Mouse (Mus musculus) heart, embryonic 12.5 days (tissue): ENCODE measurements around the gene Spen. TPM values are rescaled to one million over a fixed set of nuclear protein-coding genes. Genes with fewer than 3 reads are reported as not detected.

ENCODE experiments used
- ATAC-seq: fragments of 200-750 bp; cut with Nextera tagmentation; 2 replicates; pipeline ENCODE4 v1.8.0; 2017; ENCODE audit warnings: moderate TSS enrichment, moderate library complexity; ENCODE audit not compliant: insufficient number of reproducible peaks, low FRiP score
- H3K27ac ChIP-seq: fragments of 300-500 bp; sonication (generic); 2 replicates; pipeline ENCODE4 v1.5.1; 2016; ENCODE audit warnings: mild to moderate bottlenecking, moderate library complexity; ENCODE audit not compliant: poor library complexity, severe bottlenecking
- H3K27me3 ChIP-seq: fragments of 300-500 bp; sonication (generic); replicated peaks from 2 replicates; pipeline ENCODE4 v1.6.1; 2016; ENCODE audit warnings: mild to moderate bottlenecking, moderate library complexity
- H3K36me3 ChIP-seq: fragments of 300-500 bp; sonication (generic); 2 replicates; pipeline ENCODE4 v1.6.1; 2016; ENCODE audit warnings: mild to moderate bottlenecking, moderate library complexity
- H3K4me1 ChIP-seq: fragments of 300-500 bp; sonication (generic); replicated peaks from 2 replicates; pipeline ENCODE4 v1.6.1; 2016; ENCODE audit warnings: mild to moderate bottlenecking
- H3K4me2 ChIP-seq: fragments of 300-500 bp; sonication (generic); 2 replicates; pipeline ENCODE4 v1.6.1; 2016; ENCODE audit warnings: mild to moderate bottlenecking, moderate library complexity
- H3K4me3 ChIP-seq: fragments of 300-500 bp; sonication (generic); 2 replicates; pipeline ENCODE4 v1.5.1; 2016; ENCODE audit warnings: mild to moderate bottlenecking
- H3K9ac ChIP-seq: fragments of 300-500 bp; sonication (generic); 2 replicates; pipeline ENCODE4 v1.6.1; 2016; ENCODE audit warnings: mild to moderate bottlenecking, moderate library complexity
- H3K9me3 ChIP-seq: fragments of 300-500 bp; sonication (generic); replicated peaks from 2 replicates; pipeline ENCODE4 v1.6.1; 2016; ENCODE audit warnings: mild to moderate bottlenecking, moderate library complexity
- WGBS: fragments of 180-500 bp; shearing (Covaris S2); methylation state at CpG from one replicate; pipeline ENCODE4 v1.1.7; 2016; 5-methylcytosine and 5-hydroxymethylcytosine counted together
- polyA plus RNA-seq: library from polyadenylated mRNA; unstranded; fragments of >200 nt; fragmentation: Nextera tagmentation; extraction: Ambion mirVana; gene quantifications from 2 replicates; pipeline ENCODE4 v1.2.1, GENCODE M21; 2016

The Spen gene
- polyA plus RNA-seq, 1 experiment from 2014 or later, result 9.1 TPM

DNA sequence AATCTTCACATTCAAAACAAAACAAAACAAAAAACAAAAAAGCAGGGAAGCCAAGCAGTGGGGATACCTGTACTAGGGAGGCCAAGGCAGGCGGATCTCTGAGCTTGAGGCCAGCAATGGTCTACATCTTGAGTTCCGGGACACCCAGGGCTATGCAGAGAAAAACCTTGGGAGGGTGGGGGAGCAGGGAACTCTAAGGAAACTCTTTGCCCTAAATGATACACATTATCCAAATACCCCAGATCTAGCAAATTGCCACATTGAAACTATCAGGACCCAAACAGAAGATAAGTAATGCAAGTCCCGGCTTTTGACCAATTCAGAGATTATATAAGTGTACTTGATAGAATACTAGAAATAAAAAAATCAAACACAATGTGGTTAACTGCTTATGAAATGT, 5.2 kb upstream of the Spen start:
- no peaks in the 10 kb centered on the region for H3K36me3 ChIP-seq
- H3K27ac ChIP-seq, result no peak overlapping the region
- WGBS, result 78% methylated on average over 3 of the region's 3 CpGs

GRCm38 (mm10) chr4:141541851-141542250, 3.5 kb upstream of the Spen start:
- Histone ChIP-seq H3K4me3 (no peak overlapping the region), H3K27me3 (no peaks in the 10 kb centered on the region), H3K9me3 (no peaks in the 10 kb centered on the region), H3K4me1 (peaks cover 12% of the 10 kb centered on the region; the same call in 1 of the 2 replicates), H3K9ac (no peak overlapping the region), H3K36me3 (no peaks in the 10 kb centered on the region), H3K27ac (no peak overlapping the region), H3K4me2 (no peak overlapping the region)
- ATAC-seq, result no peak
- 45% methylated on average over 7 of the region's 7 CpGs for WGBS

More for the DNA sequence above, 5.2 kb upstream of the Spen start:
- H3K9me3 ChIP-seq, result no peaks in the 10 kb centered on the region
- H3K9ac ChIP-seq, result no peak overlapping the region
- no peak overlapping the region for H3K4me3 ChIP-seq
- ATAC-seq, result no peak
- no peaks in the 10 kb centered on the region for H3K27me3 ChIP-seq
- peaks cover 15% of the 10 kb centered on the region; the same call in 1 of the 2 replicates for H3K4me1 ChIP-seq
- no peak overlapping the region for H3K4me2 ChIP-seq

GRCm38 (mm10) chr4:141540844-141541243, 2.4 kb upstream of the Spen start:
- no peak overlapping the region for H3K27ac ChIP-seq
- H3K9ac ChIP-seq, result no peak overlapping the region
- no peaks in the 10 kb centered on the region for H3K9me3 ChIP-seq
- no peak overlapping the region for H3K4me2 ChIP-seq
- H3K4me3 ChIP-seq, result no peak overlapping the region
- H3K36me3 ChIP-seq, result no peaks in the 10 kb centered on the region
- no peak for ATAC-seq
- peaks cover 15% of the 10 kb centered on the region for H3K4me1 ChIP-seq
- H3K27me3 ChIP-seq, result no peaks in the 10 kb centered on the region
- WGBS, result 72% methylated on average over 3 of the region's 3 CpGs

GRCm38 (mm10) chr4:141539213-141539767, 893 bp upstream of the Spen start:
- Histone ChIP-seq H3K27ac (peak overlapping the region; percentile 99), H3K4me3 (peak overlapping the region; percentile 87), H3K4me1 (peaks cover 27% of the 10 kb centered on the region), H3K36me3 (no peaks in the 10 kb centered on the region), H3K9ac (peak overlapping the region; percentile 98), H3K27me3 (no peaks in the 10 kb centered on the region), H3K9me3 (no peaks in the 10 kb centered on the region), H3K4me2 (peak overlapping the region; percentile 98)
- WGBS, result 42% methylated on average over 12 of the region's 12 CpGs
- ATAC-seq, result no peak

DNA sequence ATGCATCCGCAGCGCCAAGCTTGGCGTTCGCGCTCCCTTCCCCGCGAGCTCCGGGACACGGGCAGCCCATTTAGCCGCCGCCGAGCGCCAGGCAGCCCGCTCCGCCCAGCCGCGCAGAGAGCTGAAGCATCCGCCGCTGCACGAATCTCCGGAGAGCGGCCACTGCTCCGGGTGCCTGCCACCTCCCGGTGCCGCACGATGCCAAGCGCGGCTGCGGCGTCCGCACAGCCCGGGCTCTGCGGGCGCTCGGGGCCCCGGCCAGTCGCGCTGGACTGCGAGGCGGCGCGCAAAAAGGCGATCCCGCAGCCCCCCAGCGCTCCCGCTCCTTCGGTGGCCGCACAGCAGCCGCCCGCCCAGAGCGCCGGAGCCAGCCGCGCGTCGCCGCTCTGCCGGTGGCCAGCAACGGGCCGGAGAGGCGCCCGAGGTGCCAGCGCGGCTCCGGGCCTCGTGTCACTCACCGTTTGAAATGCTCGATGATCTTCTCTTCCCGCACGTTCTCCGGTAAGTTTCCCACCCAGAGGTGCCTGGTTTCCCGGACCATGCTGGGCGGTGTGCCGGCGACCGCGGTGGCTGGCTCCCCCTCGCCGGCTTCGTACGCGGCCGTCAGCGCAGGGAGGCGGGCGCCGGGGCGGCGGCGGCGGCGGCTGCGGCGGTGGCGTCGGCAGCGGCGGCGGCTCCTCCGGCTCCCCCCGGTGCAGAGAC, 540 bp downstream of the Spen start:
- no peaks in the 10 kb centered on the region for H3K27me3 ChIP-seq
- 0 out of 2 replicates have a peak, but pooled peaks have one; percentile 1 for ATAC-seq
- peak overlapping the region; percentile 87 for H3K4me3 ChIP-seq
- H3K9me3 ChIP-seq, result no peaks in the 10 kb centered on the region
- peaks cover 39% of the 10 kb centered on the region for H3K4me1 ChIP-seq
- H3K36me3 ChIP-seq, result no peaks in the 10 kb centered on the region
- H3K4me2 ChIP-seq, result peak overlapping the region; percentile 98
- peak overlapping the region; percentile 99 for H3K27ac ChIP-seq
- under 1% methylated on average over 98 of the region's 101 CpGs for WGBS
- peak overlapping the region; percentile 98 for H3K9ac ChIP-seq

- Histone ChIP-seq H3K4me3 (peak overlapping the region; percentile 87), H3K9me3 (no peaks in the 10 kb centered on the region), H3K9ac (peak overlapping the region; percentile 98), H3K27me3 (no peaks in the 10 kb centered on the region), H3K4me2 (peak overlapping the region; percentile 98), H3K36me3 (no peaks in the 10 kb centered on the region), H3K27ac (peak overlapping the region; percentile 85), H3K4me1 (peaks cover 43% of the 10 kb centered on the region)
- ATAC-seq, result no peak
- WGBS, result under 1% methylated on average over 14 of the region's 14 CpGs
Observed at GRCm38 (mm10) chr4:141537226-141537610, 1.2 kb downstream of the Spen start.

DNA sequence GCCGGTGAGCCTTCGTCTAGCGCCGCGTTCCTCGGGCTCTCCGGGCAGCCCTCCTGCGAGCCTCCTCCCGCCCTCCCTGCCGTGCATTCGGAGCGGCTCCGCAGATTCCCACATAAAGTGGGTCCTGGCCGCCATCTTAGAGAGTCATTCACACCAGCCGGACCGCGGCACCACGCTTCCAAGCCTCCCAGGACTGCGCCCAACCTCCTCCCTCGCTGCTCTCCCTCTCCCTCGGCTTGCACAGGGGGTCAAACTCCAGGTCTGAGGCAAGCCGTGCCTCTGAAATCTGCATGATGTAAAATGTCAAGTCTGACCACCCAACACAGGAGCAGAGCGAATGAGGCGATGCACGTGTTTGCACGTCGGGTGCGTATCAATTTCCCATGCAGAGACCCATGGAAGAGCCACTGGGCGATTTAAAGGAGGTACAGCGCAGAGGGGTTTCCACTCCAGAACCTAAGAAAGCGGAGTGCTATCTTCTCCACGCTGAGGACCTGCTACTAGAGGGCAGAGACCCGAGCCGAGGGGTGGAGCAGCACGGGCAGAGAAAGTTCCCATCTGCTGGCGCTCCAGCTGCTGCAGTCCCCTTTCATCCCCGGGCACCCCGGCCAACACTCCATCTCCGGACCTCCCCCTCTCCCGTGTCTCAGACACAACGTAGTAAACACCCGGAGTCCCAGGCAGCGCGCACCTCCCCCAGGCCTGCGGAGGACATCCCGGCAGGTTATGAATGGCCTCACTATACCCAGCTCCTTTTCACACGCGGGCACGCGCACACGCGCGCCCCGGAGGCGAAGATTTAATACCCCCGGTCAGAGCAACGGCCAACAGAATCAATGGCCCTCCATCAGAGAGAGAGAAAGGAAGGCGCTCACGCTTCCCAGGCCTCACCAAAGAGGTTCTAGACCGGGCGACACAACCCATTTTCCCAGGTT, 1.8 kb downstream of the Spen start:
- WGBS, result under 1% methylated on average over 61 of the region's 61 CpGs
- H3K9me3 ChIP-seq, result no peaks in the 10 kb centered on the region
- peak overlapping the region; percentile 87 for H3K4me3 ChIP-seq
- H3K4me1 ChIP-seq, result peaks cover 45% of the 10 kb centered on the region
- peak overlapping the region; percentile 98 for H3K4me2 ChIP-seq
- peak overlapping the region; percentile 98 for H3K9ac ChIP-seq
- peak; percentile 22 for ATAC-seq
- H3K27me3 ChIP-seq, result no peaks in the 10 kb centered on the region
- H3K27ac ChIP-seq, result peak overlapping the region; percentile 85
- no peaks in the 10 kb centered on the region for H3K36me3 ChIP-seq

DNA sequence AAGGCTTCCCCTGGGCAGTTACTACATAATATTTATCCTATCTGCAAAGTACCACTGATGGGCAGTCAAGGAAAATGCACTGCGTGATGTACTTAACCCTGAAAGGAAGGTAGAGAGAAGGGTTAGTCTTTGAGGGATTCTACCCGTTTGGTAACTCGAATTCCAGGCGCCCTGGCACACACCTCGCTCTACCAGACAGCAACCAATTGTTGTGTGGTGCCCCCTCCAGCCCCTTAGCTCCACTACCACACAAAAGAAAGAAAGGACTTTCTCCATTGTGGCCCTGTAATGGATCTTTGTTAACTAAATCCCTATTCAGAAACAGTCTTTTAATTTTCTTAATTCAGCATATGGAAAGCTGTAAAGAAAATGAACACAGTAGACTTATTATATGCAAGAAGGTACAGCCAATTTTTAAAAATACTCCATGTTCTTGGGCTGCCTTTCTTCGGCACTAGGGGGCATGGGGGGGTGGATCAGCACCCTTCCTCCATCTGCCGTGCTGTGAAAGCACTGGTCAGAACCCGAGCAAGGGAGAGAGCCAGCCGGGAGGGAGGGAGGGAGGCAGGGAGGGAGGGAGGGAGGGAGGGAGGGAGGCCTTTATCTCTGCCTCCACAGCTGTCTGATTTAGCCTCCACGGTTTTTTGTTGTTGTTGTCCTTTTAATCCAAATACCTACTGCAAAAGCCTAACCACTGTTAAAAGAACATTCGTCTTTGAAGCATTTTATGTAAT, 3.3 kb downstream of the Spen start:
- H3K9ac ChIP-seq, result 0 out of 2 replicates have a peak overlapping the region, but pooled peaks have one; percentile 98
- WGBS, result 26% methylated on average over 10 of the region's 11 CpGs

GRCm38 (mm10) chr4:141530979-141531378, 7.4 kb downstream of the Spen start:
- Histone ChIP-seq H3K4me1 (peaks cover 72% of the 10 kb centered on the region), H3K4me3 (no peak overlapping the region), H3K27ac (no peak overlapping the region), H3K4me2 (no peak overlapping the region), H3K27me3 (no peaks in the 10 kb centered on the region), H3K9ac (no peak overlapping the region; the same call in 1 of the 2 replicates), H3K36me3 (peaks cover 5% of the 10 kb centered on the region), H3K9me3 (0 out of 2 replicates have a peak, but pooled peaks cover 3% of the 10 kb centered on the region)
- no peak for ATAC-seq
- 79% methylated on average over 15 of the region's 15 CpGs for WGBS

More for the DNA sequence above, 3.3 kb downstream of the Spen start:
- Histone ChIP-seq H3K36me3 (peaks cover 4% of the 10 kb centered on the region), H3K4me1 (peaks cover 52% of the 10 kb centered on the region), H3K27me3 (no peaks in the 10 kb centered on the region), H3K27ac (peak overlapping the region; percentile 85), H3K9me3 (0 out of 2 replicates have a peak, but pooled peaks cover 3% of the 10 kb centered on the region), H3K4me3 (peak overlapping the region; percentile 87), H3K4me2 (peak overlapping the region; percentile 98)
- peak; percentile 63 for ATAC-seq

GRCm38 (mm10) chr4:141528938-141529337, 9.5 kb downstream of the Spen start:
- no peak overlapping the region for H3K4me2 ChIP-seq
- H3K4me3 ChIP-seq, result no peak overlapping the region
- peaks cover 71% of the 10 kb centered on the region for H3K4me1 ChIP-seq
- no peak overlapping the region for H3K27ac ChIP-seq
- H3K36me3 ChIP-seq, result peaks cover 5% of the 10 kb centered on the region
- no peaks in the 10 kb centered on the region for H3K27me3 ChIP-seq
- no peak for ATAC-seq
- WGBS, result 90% methylated on average over 11 of the region's 11 CpGs
- H3K9me3 ChIP-seq, result 0 out of 2 replicates have a peak, but pooled peaks cover 3% of the 10 kb centered on the region
- H3K9ac ChIP-seq, result no peak overlapping the region
